Mouse (Mus musculus) CH12.LX (cell line): ENCODE results near the gene Gimap9.

Experiments used
- BHLHE40 ChIP-seq: IDR thresholded peaks from 2 replicates; pipeline ENCODE4 v1.6.1; 2011; ENCODE audit warnings: mild to moderate bottlenecking, low read depth, low read length, improper control_type of control experiment
- CHD2 ChIP-seq: IDR thresholded peaks from 2 replicates; pipeline ENCODE4 v1.6.1; 2011; ENCODE audit warnings: low read length, improper control_type of control experiment
- CTCF ChIP-seq, 2 experiments: IDR thresholded peaks in 1 of 2; conservative IDR thresholded peaks in 1 of 2; 2 replicates each; pipeline ENCODE4 v1.5.1; 2011 to 2012; ENCODE audit warnings: low read depth in 2 of 2, low read length in 2 of 2, improper control_type of control experiment in 1 of 2, inconsistent platforms in 1 of 2, mild to moderate bottlenecking in 1 of 2, moderate library complexity in 1 of 2
- EP300 ChIP-seq: IDR thresholded peaks from 2 replicates; pipeline ENCODE4 v1.6.1; 2011; ENCODE audit warnings: low read length, improper control_type of control experiment
- JUND ChIP-seq: conservative IDR thresholded peaks from 2 replicates; pipeline ENCODE4 v1.6.1; 2011; ENCODE audit warnings: low read depth, low read length, improper control_type of control experiment
- MAZ ChIP-seq: IDR thresholded peaks from 2 replicates; pipeline ENCODE4 v1.6.1; 2012; ENCODE audit warnings: low read depth, mild to moderate bottlenecking, inconsistent platforms, low read length, improper control_type of control experiment, moderate library complexity
- POLR2A ChIP-seq: IDR thresholded peaks from 2 replicates; pipeline ENCODE4 v1.6.1; 2011; ENCODE audit warnings: low read depth, mild to moderate bottlenecking, improper control_type of control experiment, low read length
- RCOR1 ChIP-seq: conservative IDR thresholded peaks from 2 replicates; pipeline ENCODE4 v1.6.1; 2012; ENCODE audit warnings: low read depth, mild to moderate bottlenecking, inconsistent platforms, low read length, improper control_type of control experiment
- SMC3 ChIP-seq: IDR thresholded peaks from 2 replicates; pipeline ENCODE4 v1.6.1; 2011; ENCODE audit warnings: low read depth, low read length, improper control_type of control experiment
- ZC3H11A ChIP-seq: IDR thresholded peaks from 2 replicates; pipeline ENCODE4 v1.6.1; 2012; ENCODE audit warnings: low read depth, mild to moderate bottlenecking, inconsistent platforms, low read length, improper control_type of control experiment

- no peak for TF ChIP-seq CTCF (conservative IDR thresholded peaks at IDR 0.05 in 1 of 2, IDR thresholded peaks at IDR 0.05 in 1 of 2; ENCODE audit: low read depth in 2 of 2, low read length in 2 of 2)
- TF ChIP-seq BHLHE40: peak; percentile 5; the same call in 1 of the 2 replicates
- no peak for TF ChIP-seq JUND
- no peak for TF ChIP-seq RCOR1
- TF ChIP-seq ZC3H11A: no peak
- TF ChIP-seq MAZ: no peak
- TF ChIP-seq POLR2A: peak; percentile 48
- no peak for TF ChIP-seq EP300
- TF ChIP-seq CHD2: peak; percentile 59
- no peak for TF ChIP-seq SMC3
Measured at GRCm38 (mm10) chr6:48685694-48686665, 10.1 kb downstream of the Gimap9 start.
